Mouse (Mus musculus): ENCODE measurements around the gene Hivep3. TPM values are rescaled to one million over a fixed set of nuclear protein-coding genes. Genes with fewer than 3 reads are reported as not detected.
A peak's percentile ranks its signal among the peaks of the same experiment; 100 is the strongest.

Hivep3 gene
- total RNA-seq, 4 experiments from 2014 or later: 2.9 to 4.5 (median 3.9) TPM

GRCm38 (mm10) chr4:119871441-119871840 is 137.9 kb downstream of the Hivep3 start:
- no peak for DNase-seq (ENCODE audit: low spot score in 2 of 2)

- no peak for DNase-seq (ENCODE audit: low spot score in 2 of 2)
Measured at GRCm38 (mm10) chr4:119871861-119872582, 138.4 kb downstream of the Hivep3 start.

GRCm38 (mm10) chr4:119873935-119874334 is 140.4 kb downstream of the Hivep3 start:
- no peak for DNase-seq (ENCODE audit: low spot score in 2 of 2)

GRCm38 (mm10) chr4:119875592-119875991 is 142.0 kb downstream of the Hivep3 start:
- DNase-seq (ENCODE audit: low spot score in 2 of 2): no peak

- no peak for DNase-seq (ENCODE audit: low spot score in 2 of 2)
Measured at GRCm38 (mm10) chr4:119876535-119877160, 143.1 kb downstream of the Hivep3 start.

- no peak for DNase-seq (ENCODE audit: low spot score in 2 of 2)
Measured at GRCm38 (mm10) chr4:119878218-119878617, 144.6 kb downstream of the Hivep3 start.

GRCm38 (mm10) chr4:119879671-119880070 is 146.1 kb downstream of the Hivep3 start:
- no peak for DNase-seq (ENCODE audit: low spot score in 2 of 2)

- no peak for DNase-seq (ENCODE audit: low spot score in 2 of 2)
Measured at GRCm38 (mm10) chr4:119880270-119880669, 146.7 kb downstream of the Hivep3 start.

GRCm38 (mm10) chr4:119881292-119881691 is 147.7 kb downstream of the Hivep3 start:
- DNase-seq (ENCODE audit: low spot score in 2 of 2): no peak

GRCm38 (mm10) chr4:119882401-119882800 is 148.8 kb downstream of the Hivep3 start:
- DNase-seq (ENCODE audit: low spot score in 2 of 2): no peak

GRCm38 (mm10) chr4:119882814-119883213 is 149.2 kb downstream of the Hivep3 start:
- no peak for DNase-seq (ENCODE audit: low spot score in 2 of 2)

GRCm38 (mm10) chr4:119886621-119887020 is 153.0 kb downstream of the Hivep3 start:
- no peak for DNase-seq (ENCODE audit: low spot score in 2 of 2)

- DNase-seq (ENCODE audit: low spot score in 2 of 2): no peak
Measured at GRCm38 (mm10) chr4:119887523-119888177, 154.1 kb downstream of the Hivep3 start.

- DNase-seq (ENCODE audit: low spot score in 2 of 2): no peak
Measured at GRCm38 (mm10) chr4:119889760-119890159, 156.2 kb downstream of the Hivep3 start.

GRCm38 (mm10) chr4:119893255-119893779 is 159.7 kb downstream of the Hivep3 start:
- no peak for DNase-seq (ENCODE audit: low spot score in 2 of 2)

GRCm38 (mm10) chr4:119894797-119895458 is 161.3 kb downstream of the Hivep3 start:
- DNase-seq (ENCODE audit: low spot score in 2 of 2): no peak

GRCm38 (mm10) chr4:119895504-119895903 is 161.9 kb downstream of the Hivep3 start:
- DNase-seq (ENCODE audit: low spot score in 2 of 2): no peak

- DNase-seq (ENCODE audit: low spot score in 2 of 2): no peak
Measured at GRCm38 (mm10) chr4:119896572-119896971, 163.0 kb downstream of the Hivep3 start.

GRCm38 (mm10) chr4:119897054-119897855 is 163.7 kb downstream of the Hivep3 start:
- no peak for DNase-seq (ENCODE audit: low spot score in 2 of 2)

- DNase-seq (ENCODE audit: low spot score in 2 of 2): peak; percentile 38 to 45
Measured at GRCm38 (mm10) chr4:119901556-119902491, 168.2 kb downstream of the Hivep3 start.

All from gastrocnemius, adult 8-10 months (tissue).